Mouse (Mus musculus) C2C12 (cell line): ENCODE measurements around the gene Gsk3b.

Source experiments
- CTCF ChIP-seq: IDR thresholded peaks from one replicate; pipeline ENCODE4 v1.5.1; 2011; ENCODE audit not compliant: control insufficient read depth, insufficient read depth, insufficient read length
- FOSL1 ChIP-seq: IDR thresholded peaks from one replicate; pipeline ENCODE4 v1.8.0; 2011; ENCODE audit warnings: mild to moderate bottlenecking, low read length; ENCODE audit not compliant: poor library complexity, insufficient read depth, severe bottlenecking
- MAX ChIP-seq: IDR thresholded peaks from one replicate; pipeline ENCODE4 v1.6.1; 2011; ENCODE audit warnings: mild to moderate bottlenecking, control low read depth
- MYOD1 ChIP-seq: IDR thresholded peaks from one replicate; pipeline ENCODE4 v1.6.1; 2011; ENCODE audit warnings: low read depth; ENCODE audit not compliant: control insufficient read depth, insufficient read length
- MYOG ChIP-seq: IDR thresholded peaks from one replicate; pipeline ENCODE4 v1.6.1; 2011; ENCODE audit not compliant: control insufficient read depth, insufficient read length; ENCODE audit errors: extremely low read depth

DNA sequence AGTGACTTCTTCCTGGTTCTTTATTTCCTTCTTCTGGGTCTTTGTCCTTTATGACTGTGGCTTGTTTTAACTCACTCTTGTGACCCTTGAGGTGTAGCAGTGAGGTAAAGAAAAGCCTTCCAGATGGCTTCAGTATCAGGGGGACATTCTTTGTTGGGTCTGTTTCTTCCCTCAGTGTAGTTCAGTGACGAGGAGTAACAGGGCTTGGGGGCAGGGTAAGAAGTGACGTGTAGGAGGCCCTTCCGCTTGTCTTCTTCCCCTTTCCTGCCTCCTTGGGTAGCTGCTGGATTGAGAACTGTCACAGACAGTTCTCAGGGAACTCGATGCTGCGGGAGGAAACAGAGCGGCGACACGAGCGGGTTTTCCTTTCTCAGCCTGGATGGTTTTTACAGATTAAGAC lies 43.0 kb downstream of the Gsk3b start:
- TF ChIP-seq CTCF (no peak), MYOG (no peak), MAX (no peak), FOSL1 (no peak), MYOD1 (no peak)
